Mouse (Mus musculus) neural tube, embryonic 14.5 days (tissue): ENCODE data around the gene Skida1. TPM values are rescaled to one million over a fixed set of nuclear protein-coding genes. Genes with fewer than 3 reads are reported as not detected.

Source experiments
- microRNA-seq: library from miRNA; unstranded; fragments of <30 nt; microRNA quantifications from one replicate; pipeline ENCODE4, GENCODE M21; 2016
- polyA plus RNA-seq: library from polyadenylated mRNA; unstranded; fragments of >200 nt; fragmentation: Nextera tagmentation; extraction: Ambion mirVana; gene quantifications from 2 replicates; pipeline ENCODE4 v1.2.1, GENCODE M21; 2014

The Skida1 gene
- polyA plus RNA-seq, 1 experiment from 2014 or later: 3.9 TPM

Small RNA genes within 50 kb of the gene (microRNA-seq; reads per million reads assigned to microRNA genes)
- gene Mir7655: 3.1 reads per million, percentile 3 among the genes with 10 or more reads in this experiment

Other genes starting within 250 kb of the Skida1 start
- gene H2al2a, start 52.1 kb downstream of the Skida1 start, polyA plus RNA-seq: not detected in 2 replicates
- gene A930004D18Rik, start 11.3 kb downstream of the Skida1 start, polyA plus RNA-seq: 8.2 and 8.6 TPM in 2 replicates
- 34.6 and 36.5 TPM in 2 replicates for gene Mllt10, start 6.2 kb upstream of the Skida1 start, polyA plus RNA-seq